Mouse (Mus musculus) G1E (cell line): Measurements from ENCODE around the gene Elob.

Experiments
- CTCF ChIP-seq: IDR thresholded peaks from 2 replicates; pipeline ENCODE4 v1.5.1; 2012; ENCODE audit warnings: low read depth, low read length, inconsistent platforms, mixed read lengths
- GATA2 ChIP-seq: IDR thresholded peaks from 2 replicates; pipeline ENCODE4 v1.6.1; 2012; ENCODE audit warnings: low read depth, low read length, inconsistent platforms, borderline replicate concordance

DNA sequence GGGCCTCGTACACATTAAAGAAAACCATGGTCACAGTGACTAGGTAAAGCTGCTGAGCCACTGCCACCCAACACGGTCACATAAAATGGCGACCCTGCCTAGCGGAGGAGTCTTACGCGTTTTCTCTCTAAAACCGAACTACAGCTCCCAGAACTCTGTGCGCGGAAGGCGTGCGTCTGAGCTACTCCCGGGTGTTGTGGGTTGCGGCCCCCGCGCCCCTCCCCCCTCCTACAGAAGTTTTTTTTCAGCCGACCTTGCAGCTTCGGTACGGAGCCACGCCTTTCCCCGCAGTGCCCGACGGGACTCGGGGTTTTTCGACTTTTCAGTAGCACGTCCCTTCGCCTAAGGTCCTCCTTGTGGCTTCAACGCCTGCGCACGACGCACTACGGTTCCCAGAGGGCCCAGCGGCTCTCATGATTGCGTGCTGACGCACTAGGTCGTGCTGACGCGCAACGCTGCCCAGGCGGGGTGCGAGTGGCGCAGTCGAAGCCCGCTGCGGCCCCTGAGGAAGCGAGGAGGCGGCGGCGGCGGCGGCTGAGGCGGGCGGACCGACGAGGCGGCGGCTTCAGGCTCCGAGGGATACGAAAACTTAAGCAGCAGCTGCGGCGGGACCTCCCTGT is 26.1 kb downstream of the Elob start:
- no peak for TF ChIP-seq CTCF
- no peak for TF ChIP-seq GATA2
